Mouse (Mus musculus) limb, embryonic 15.5 days (tissue): ENCODE results near the gene LTO1. TPM values are rescaled to one million over a fixed set of nuclear protein-coding genes. Genes with fewer than 3 reads are reported as not detected.

Source experiments
- ATAC-seq: fragments of 200-750 bp; cut with Nextera tagmentation; 2 replicates; pipeline ENCODE4 v1.8.0; 2017; ENCODE audit warnings: low read depth, moderate TSS enrichment; ENCODE audit not compliant: insufficient number of reproducible peaks, low FRiP score, low TSS enrichment
- H3K27ac ChIP-seq: fragments of 300-500 bp; sonication (generic); 2 replicates; pipeline ENCODE4 v1.5.1; 2015; ENCODE audit warnings: moderate library complexity, mild to moderate bottlenecking, inconsistent platforms
- H3K27me3 ChIP-seq: fragments of 300-500 bp; sonication (generic); 2 replicates; pipeline ENCODE4 v1.6.1; 2015; ENCODE audit warnings: inconsistent platforms
- H3K36me3 ChIP-seq: fragments of 300-500 bp; sonication (generic); 2 replicates; pipeline ENCODE4 v1.6.1; 2015; ENCODE audit warnings: inconsistent platforms
- H3K4me1 ChIP-seq: fragments of 300-500 bp; sonication (generic); 2 replicates; pipeline ENCODE4 v1.6.1; 2015; ENCODE audit warnings: inconsistent platforms
- H3K4me2 ChIP-seq: fragments of 300-500 bp; sonication (generic); 2 replicates; pipeline ENCODE4 v1.6.1; 2015; ENCODE audit warnings: mild to moderate bottlenecking, inconsistent platforms
- H3K4me3 ChIP-seq: fragments of 300-500 bp; sonication (generic); 2 replicates; pipeline ENCODE4 v1.5.1; 2015; ENCODE audit warnings: mild to moderate bottlenecking, inconsistent platforms
- H3K9ac ChIP-seq: fragments of 300-500 bp; sonication (generic); 2 replicates; pipeline ENCODE4 v1.6.1; 2015; ENCODE audit warnings: inconsistent platforms
- H3K9me3 ChIP-seq: fragments of 300-500 bp; sonication (generic); 2 replicates; pipeline ENCODE4 v1.6.1; 2016; ENCODE audit warnings: inconsistent platforms
- WGBS: fragments of 180-500 bp; shearing (Covaris S2); methylation state at CpG from one replicate; pipeline ENCODE4 v1.1.7; 2015; 5-methylcytosine and 5-hydroxymethylcytosine counted together
- polyA plus RNA-seq: library from polyadenylated mRNA; unstranded; fragments of >200 nt; fragmentation: Nextera tagmentation; extraction: Ambion mirVana; gene quantifications from 2 replicates; pipeline ENCODE4 v1.2.1, GENCODE M21; 2015

Gene LTO1
- polyA plus RNA-seq, 1 experiment from 2014 or later: 28.1 TPM

- WGBS: 67% methylated on average over 5 of the region's 5 CpGs
- peaks cover 63% of the 10 kb centered on the region for H3K36me3 ChIP-seq
Observed at GRCm38 (mm10) chr7:144934901-144935300, 20.0 kb downstream of the LTO1 start.

DNA sequence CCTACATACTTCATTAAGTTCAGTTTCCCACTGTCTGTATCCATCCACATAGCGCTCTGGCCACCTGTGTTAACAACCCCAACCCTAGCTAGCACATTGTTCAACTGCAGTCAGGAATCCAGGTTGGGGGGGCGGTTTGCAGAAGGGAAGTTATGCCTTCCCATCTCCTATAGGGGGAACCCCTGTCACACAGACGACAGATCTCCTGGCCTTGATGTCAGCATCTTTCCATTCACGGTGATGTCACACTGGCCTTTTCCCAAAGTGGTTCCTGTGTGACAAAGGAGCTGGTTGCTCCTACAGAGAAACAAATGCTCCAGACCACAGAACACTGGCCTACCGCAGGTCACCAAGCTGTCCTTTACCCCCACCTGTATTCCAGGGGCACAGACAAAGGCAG is 20.7 kb downstream of the LTO1 start:
- no peak overlapping the region for H3K9ac ChIP-seq

More at GRCm38 (mm10) chr7:144934901-144935300, 20.0 kb downstream of the LTO1 start:
- H3K27ac ChIP-seq: no peak overlapping the region
- ATAC-seq: no peak
- H3K27me3 ChIP-seq: no peaks in the 10 kb centered on the region
- H3K9me3 ChIP-seq: no peaks in the 10 kb centered on the region
- H3K4me2 ChIP-seq: no peak overlapping the region
- H3K4me1 ChIP-seq: peaks cover 39% of the 10 kb centered on the region
- H3K9ac ChIP-seq: no peak overlapping the region
- H3K4me3 ChIP-seq: no peak overlapping the region

GRCm38 (mm10) chr7:144936311-144936880 is 21.5 kb downstream of the LTO1 start:
- Histone ChIP-seq H3K9me3 (no peaks in the 10 kb centered on the region), H3K36me3 (peaks cover 55% of the 10 kb centered on the region), H3K27me3 (no peaks in the 10 kb centered on the region), H3K4me3 (no peak overlapping the region), H3K4me1 (peaks cover 51% of the 10 kb centered on the region), H3K4me2 (0 out of 2 replicates have a peak overlapping the region, but pooled peaks have one; percentile 97), H3K27ac (no peak overlapping the region), H3K9ac (no peak overlapping the region)
- 82% methylated on average over 4 of the region's 4 CpGs for WGBS
- no peak for ATAC-seq

More for the DNA sequence above, 20.7 kb downstream of the LTO1 start:
- H3K4me1 ChIP-seq: peaks cover 46% of the 10 kb centered on the region
- H3K4me3 ChIP-seq: no peak overlapping the region
- no peak for ATAC-seq
- no peaks in the 10 kb centered on the region for H3K27me3 ChIP-seq
- H3K9me3 ChIP-seq: no peaks in the 10 kb centered on the region
- peaks cover 58% of the 10 kb centered on the region for H3K36me3 ChIP-seq
- H3K27ac ChIP-seq: no peak overlapping the region
- WGBS: 58% methylated on average over 5 of the region's 5 CpGs
- no peak overlapping the region for H3K4me2 ChIP-seq

DNA sequence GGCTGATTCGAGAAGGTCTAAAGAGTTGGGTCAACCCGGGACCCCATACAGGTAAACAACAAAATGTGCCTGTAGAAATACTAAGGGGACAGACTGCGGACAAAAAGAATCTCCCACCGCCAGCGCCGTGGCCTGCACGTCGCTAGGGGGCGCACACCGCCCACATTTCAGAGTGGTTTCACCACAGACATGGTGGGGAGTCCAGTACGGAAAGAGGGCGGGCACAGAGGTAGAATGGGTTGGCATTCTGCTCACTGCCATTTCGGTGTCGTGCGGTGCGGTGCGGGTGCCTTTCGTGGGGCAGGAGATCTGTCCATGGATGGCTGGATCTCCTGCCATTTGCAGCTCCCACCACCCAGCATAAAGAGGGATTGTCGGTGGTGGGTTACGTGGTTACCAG is 22.6 kb downstream of the LTO1 start:
- peak; percentile 47 for ATAC-seq
- Histone ChIP-seq H3K27me3 (0 out of 2 replicates have a peak, but pooled peaks cover under 1% of the 10 kb centered on the region), H3K9ac (peak overlapping the region; percentile 71), H3K4me1 (peaks cover 59% of the 10 kb centered on the region), H3K4me2 (peak overlapping the region; percentile 97), H3K36me3 (peaks cover 46% of the 10 kb centered on the region), H3K9me3 (no peaks in the 10 kb centered on the region), H3K27ac (peak overlapping the region; percentile 92), H3K4me3 (peak overlapping the region; percentile 57)
- WGBS: 2% methylated on average over 20 of the region's 20 CpGs

DNA sequence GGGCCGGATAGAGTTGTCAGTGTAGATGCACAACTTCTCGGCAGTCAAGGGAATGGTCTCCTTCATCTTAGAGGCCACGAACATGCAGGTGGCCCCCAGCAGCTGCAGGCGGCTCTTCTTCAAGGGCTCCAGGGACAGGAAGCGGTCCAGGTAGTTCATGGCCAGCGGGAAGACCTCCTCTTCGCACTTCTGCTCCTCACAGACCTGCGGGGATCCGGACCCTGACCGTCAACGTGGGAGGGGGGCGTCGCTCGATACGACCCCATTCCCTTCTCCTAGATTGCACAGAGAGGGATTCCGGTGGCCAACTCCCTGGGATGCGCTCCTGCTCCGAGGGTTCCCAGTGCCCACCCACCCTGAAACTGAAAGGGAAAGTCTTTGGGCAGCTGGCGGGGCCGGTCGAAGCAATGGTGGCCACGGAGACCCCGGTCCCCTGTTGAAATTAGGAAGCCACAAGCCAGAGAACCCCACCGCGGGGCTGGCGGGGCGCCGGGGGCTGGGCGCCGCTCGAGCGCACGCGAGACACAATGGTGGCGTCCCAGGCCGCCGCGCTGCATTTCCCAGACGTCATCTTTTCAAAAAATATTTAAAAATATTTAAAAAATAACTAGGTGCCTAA is 23.1 kb downstream of the LTO1 start:
- H3K4me2 ChIP-seq: peak overlapping the region; percentile 97
- WGBS: under 1% methylated on average over 39 of the region's 39 CpGs

DNA sequence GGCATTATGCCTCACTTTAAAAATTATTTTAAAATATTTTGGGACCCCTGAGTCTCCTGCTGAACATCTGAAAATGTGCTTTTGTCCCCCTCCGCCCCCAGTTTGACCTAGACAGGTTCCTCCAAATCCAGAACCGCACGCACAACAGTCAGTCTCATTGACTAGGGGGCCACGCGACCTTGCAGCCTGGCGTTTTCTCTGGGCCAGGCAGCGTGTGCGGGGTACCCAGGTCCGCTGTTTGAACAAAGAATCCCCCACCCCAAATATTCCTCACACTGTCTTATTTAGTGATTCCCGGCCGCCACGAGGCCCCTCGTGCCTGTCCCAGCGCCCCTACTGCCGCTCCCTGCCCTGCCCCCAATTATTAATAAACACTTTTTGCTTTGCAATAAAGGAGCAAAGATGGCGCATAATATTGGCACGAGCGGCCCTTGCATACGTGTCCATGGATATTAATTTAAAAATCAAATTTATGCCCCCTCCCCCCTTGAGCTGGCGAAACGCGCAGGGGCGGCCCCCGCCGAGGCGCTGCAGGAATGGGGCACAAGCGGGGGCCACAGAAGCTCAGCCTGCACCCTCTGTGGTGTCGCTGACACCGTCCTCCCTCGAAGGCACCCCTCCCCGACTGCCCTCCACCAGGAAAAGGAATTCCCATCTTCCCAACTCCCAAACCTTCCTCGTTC is 23.9 kb downstream of the LTO1 start:
- H3K4me1 ChIP-seq: peaks cover 70% of the 10 kb centered on the region
- no peaks in the 10 kb centered on the region for H3K9me3 ChIP-seq
- peak overlapping the region; percentile 57 for H3K4me3 ChIP-seq
- peak overlapping the region; percentile 97 for H3K4me2 ChIP-seq
- WGBS: under 1% methylated on average over 32 of the region's 32 CpGs
- H3K36me3 ChIP-seq: peaks cover 34% of the 10 kb centered on the region
- peak overlapping the region; percentile 92 for H3K27ac ChIP-seq
- H3K9ac ChIP-seq: peak overlapping the region; percentile 71
- H3K27me3 ChIP-seq: 0 out of 2 replicates have a peak, but pooled peaks cover 6% of the 10 kb centered on the region
- ATAC-seq: no peak

More for the DNA sequence above, 23.1 kb downstream of the LTO1 start:
- Histone ChIP-seq H3K4me3 (peak overlapping the region; percentile 57), H3K36me3 (peaks cover 42% of the 10 kb centered on the region), H3K9me3 (no peaks in the 10 kb centered on the region), H3K4me1 (peaks cover 63% of the 10 kb centered on the region), H3K9ac (peak overlapping the region; percentile 71), H3K27me3 (0 out of 2 replicates have a peak, but pooled peaks cover 6% of the 10 kb centered on the region), H3K27ac (peak overlapping the region; percentile 92)
- ATAC-seq: no peak

- ATAC-seq: peak; percentile 53
- no peaks in the 10 kb centered on the region for H3K9me3 ChIP-seq
- H3K27ac ChIP-seq: peak within 1 kb of the TSS; percentile 92
- H3K9ac ChIP-seq: peak within 1 kb of the TSS; percentile 71
- H3K27me3 ChIP-seq: 0 out of 2 replicates have a peak, but pooled peaks cover 6% of the 10 kb centered on the region
- H3K4me1 ChIP-seq: peaks cover 70% of the 10 kb centered on the region
- H3K4me2 ChIP-seq: peak within 1 kb of the TSS; percentile 97
- under 1% methylated on average over 39 of the region's 45 CpGs for WGBS
- H3K4me3 ChIP-seq: peak within 1 kb of the TSS; percentile 57
- peaks cover 27% of the 10 kb centered on the region for H3K36me3 ChIP-seq
Observed at GRCm38 (mm10) chr7:144939344-144940002, 24.6 kb downstream of the LTO1 start, which contains the start of gene Ccnd1. Gene Ccnd1 (minus strand): TSS chr7:144939925.

DNA sequence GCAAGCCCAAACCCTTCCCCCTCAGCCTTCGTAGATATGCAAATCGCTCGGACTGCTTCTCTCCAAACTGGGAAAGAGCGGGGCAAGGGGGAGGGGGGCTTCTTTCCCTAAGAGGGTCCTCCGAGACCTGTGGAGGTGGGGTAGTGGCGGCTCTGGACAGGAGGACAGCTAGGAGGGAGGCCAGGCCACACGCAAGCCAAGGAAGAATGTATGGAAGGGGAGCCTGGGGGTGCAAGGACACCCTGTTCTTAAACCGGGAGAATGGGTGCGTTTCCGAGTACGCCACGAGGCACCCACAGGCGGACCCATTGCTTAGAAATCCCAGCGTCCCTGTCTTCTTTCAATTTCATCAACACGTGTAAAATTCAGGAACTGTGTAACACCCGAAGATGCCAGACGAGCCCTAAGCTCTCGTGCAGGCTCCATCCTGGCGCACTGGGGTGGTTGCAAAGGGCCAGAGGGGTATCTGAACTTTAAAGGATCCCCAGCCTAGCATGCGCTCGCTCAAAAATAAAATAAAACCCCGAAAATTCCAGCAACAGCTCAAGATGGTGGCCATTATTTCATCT is 25.2 kb downstream of the LTO1 start:
- WGBS: under 1% methylated on average over 22 of the region's 22 CpGs

DNA sequence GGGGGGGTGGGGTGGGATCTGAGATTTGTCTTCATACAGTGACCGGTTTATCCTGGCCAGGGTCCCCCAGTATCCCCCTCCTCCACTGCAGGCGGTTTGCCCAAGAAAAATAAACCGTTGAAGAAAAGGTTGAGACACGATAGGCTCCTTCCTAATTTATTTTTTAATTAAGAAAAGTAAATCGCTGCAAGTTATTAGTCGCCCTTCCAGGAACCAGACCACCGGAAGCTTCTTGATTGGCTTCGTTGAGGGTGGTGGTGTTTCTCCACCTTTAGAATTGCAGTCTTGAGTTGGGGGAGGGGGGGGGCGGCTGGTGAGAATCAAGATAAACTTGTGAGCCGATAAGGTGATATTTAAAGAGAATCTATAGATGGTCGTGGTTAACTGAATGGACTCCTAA is 25.7 kb downstream of the LTO1 start:
- H3K4me1 ChIP-seq: peaks cover 66% of the 10 kb centered on the region

More for the DNA sequence above, 25.2 kb downstream of the LTO1 start:
- peaks cover 69% of the 10 kb centered on the region for H3K4me1 ChIP-seq
- H3K4me3 ChIP-seq: peak overlapping the region; percentile 57
- peak; percentile 31; the same call in 1 of the 2 replicates for ATAC-seq
- H3K36me3 ChIP-seq: peaks cover 21% of the 10 kb centered on the region
- H3K4me2 ChIP-seq: peak overlapping the region; percentile 97
- H3K9me3 ChIP-seq: no peaks in the 10 kb centered on the region
- peak overlapping the region; percentile 33; the same call in 1 of the 2 replicates for H3K9ac ChIP-seq
- H3K27ac ChIP-seq: peak overlapping the region; percentile 92
- 0 out of 2 replicates have a peak, but pooled peaks cover 6% of the 10 kb centered on the region for H3K27me3 ChIP-seq

GRCm38 (mm10) chr7:144941242-144941831 is 26.4 kb downstream of the LTO1 start:
- peak overlapping the region; percentile 35 for H3K9ac ChIP-seq
- H3K4me2 ChIP-seq: peak overlapping the region; percentile 97
- H3K36me3 ChIP-seq: peaks cover 9% of the 10 kb centered on the region; the same call in 1 of the 2 replicates
- 0 out of 2 replicates have a peak, but pooled peaks cover 6% of the 10 kb centered on the region for H3K27me3 ChIP-seq
- H3K4me1 ChIP-seq: peaks cover 61% of the 10 kb centered on the region
- peak overlapping the region; percentile 57 for H3K4me3 ChIP-seq
- no peaks in the 10 kb centered on the region for H3K9me3 ChIP-seq
- under 1% methylated on average over 39 of the region's 39 CpGs for WGBS
- H3K27ac ChIP-seq: peak overlapping the region; percentile 92
- ATAC-seq: peak; percentile 60

More for the DNA sequence above, 25.7 kb downstream of the LTO1 start:
- Histone ChIP-seq H3K4me3 (peak overlapping the region; percentile 57), H3K27ac (peak overlapping the region; percentile 92), H3K27me3 (0 out of 2 replicates have a peak, but pooled peaks cover 6% of the 10 kb centered on the region), H3K4me2 (peak overlapping the region; percentile 97), H3K9me3 (no peaks in the 10 kb centered on the region), H3K9ac (no peak overlapping the region), H3K36me3 (peaks cover 16% of the 10 kb centered on the region)
- ATAC-seq: no peak
- WGBS: 3% methylated on average over 11 of the region's 11 CpGs
